Mouse (Mus musculus) forebrain, embryonic 15.5 days (tissue): ENCODE measurements around the gene Ypel3. TPM values are rescaled to one million over a fixed set of nuclear protein-coding genes. Genes with fewer than 3 reads are reported as not detected.

ENCODE experiments used
- ATAC-seq: fragments of 200-750 bp; cut with Nextera tagmentation; replicated peaks from 2 replicates; pipeline ENCODE4 v1.8.0; 2017; ENCODE audit warnings: mild to moderate bottlenecking, moderate TSS enrichment, moderate library complexity
- H3K27ac ChIP-seq: fragments of 300-500 bp; sonication (generic); replicated peaks from 2 replicates; pipeline ENCODE4 v1.5.1; 2015; ENCODE audit warnings: mild to moderate bottlenecking, inconsistent platforms
- H3K27me3 ChIP-seq: fragments of 300-500 bp; sonication (generic); 2 replicates; pipeline ENCODE4 v1.6.1; 2015; ENCODE audit warnings: inconsistent platforms
- H3K36me3 ChIP-seq: fragments of 300-500 bp; sonication (generic); 2 replicates; pipeline ENCODE4 v1.6.1; 2015; ENCODE audit warnings: mild to moderate bottlenecking, inconsistent platforms
- H3K4me1 ChIP-seq: fragments of 300-500 bp; sonication (generic); 2 replicates; pipeline ENCODE4 v1.6.1; 2015; ENCODE audit warnings: inconsistent platforms
- H3K4me2 ChIP-seq: fragments of 300-500 bp; sonication (generic); replicated peaks from 2 replicates; pipeline ENCODE4 v1.6.1; 2015; ENCODE audit warnings: mild to moderate bottlenecking, inconsistent platforms
- H3K4me3 ChIP-seq: fragments of 300-500 bp; sonication (generic); 2 replicates; pipeline ENCODE4 v1.5.1; 2015; ENCODE audit warnings: mild to moderate bottlenecking, inconsistent platforms
- H3K9ac ChIP-seq: fragments of 300-500 bp; sonication (generic); replicated peaks from 2 replicates; pipeline ENCODE4 v1.6.1; 2015; ENCODE audit warnings: mild to moderate bottlenecking, inconsistent platforms
- H3K9me3 ChIP-seq: fragments of 300-500 bp; sonication (generic); 2 replicates; pipeline ENCODE4 v1.6.1; 2016; ENCODE audit warnings: inconsistent platforms
- WGBS: fragments of 180-500 bp; shearing (Covaris S2); methylation state at CpG from one replicate; pipeline ENCODE4 v1.1.7; 2015; ENCODE audit warnings: mixed read lengths; 5-methylcytosine and 5-hydroxymethylcytosine counted together
- polyA plus RNA-seq: library from polyadenylated mRNA; unstranded; fragments of >200 nt; fragmentation: Nextera tagmentation; extraction: Ambion mirVana; gene quantifications from 2 replicates; pipeline ENCODE4 v1.2.1, GENCODE M21; 2015

Gene Ypel3
- polyA plus RNA-seq, 1 experiment from 2014 or later = 207 TPM

- H3K9ac ChIP-seq = peak overlapping the region; percentile 92; the same call in 1 of the 2 replicates
Observed at GRCm38 (mm10) chr7:126807405-126807804, 30.6 kb downstream of the Ypel3 start.

GRCm38 (mm10) chr7:126808703-126809455 is 32.1 kb downstream of the Ypel3 start:
- no peaks in the 10 kb centered on the region for H3K27me3 ChIP-seq
- H3K36me3 ChIP-seq = peaks cover 4% of the 10 kb centered on the region; the same call in 1 of the 2 replicates
- peak; percentile 96 for ATAC-seq
- peak overlapping the region; percentile 92 for H3K9ac ChIP-seq
- H3K4me2 ChIP-seq = peak overlapping the region; percentile 90
- H3K4me1 ChIP-seq = peaks cover 22% of the 10 kb centered on the region
- peak overlapping the region; percentile 96 for H3K4me3 ChIP-seq
- WGBS = 1% methylated on average over 43 of the region's 43 CpGs
- H3K27ac ChIP-seq = peak overlapping the region; percentile 79
- no peaks in the 10 kb centered on the region for H3K9me3 ChIP-seq

More at GRCm38 (mm10) chr7:126807405-126807804, 30.6 kb downstream of the Ypel3 start:
- Histone ChIP-seq H3K9me3 (no peaks in the 10 kb centered on the region), H3K27ac (no peak overlapping the region), H3K4me3 (peak overlapping the region; percentile 96; the same call in 1 of the 2 replicates), H3K36me3 (peaks cover 4% of the 10 kb centered on the region; the same call in 1 of the 2 replicates), H3K4me2 (peak overlapping the region; percentile 90; the same call in 1 of the 2 replicates), H3K4me1 (peaks cover 22% of the 10 kb centered on the region), H3K27me3 (no peaks in the 10 kb centered on the region)
- no peak for ATAC-seq
- 67% methylated on average over 4 of the region's 4 CpGs for WGBS

DNA sequence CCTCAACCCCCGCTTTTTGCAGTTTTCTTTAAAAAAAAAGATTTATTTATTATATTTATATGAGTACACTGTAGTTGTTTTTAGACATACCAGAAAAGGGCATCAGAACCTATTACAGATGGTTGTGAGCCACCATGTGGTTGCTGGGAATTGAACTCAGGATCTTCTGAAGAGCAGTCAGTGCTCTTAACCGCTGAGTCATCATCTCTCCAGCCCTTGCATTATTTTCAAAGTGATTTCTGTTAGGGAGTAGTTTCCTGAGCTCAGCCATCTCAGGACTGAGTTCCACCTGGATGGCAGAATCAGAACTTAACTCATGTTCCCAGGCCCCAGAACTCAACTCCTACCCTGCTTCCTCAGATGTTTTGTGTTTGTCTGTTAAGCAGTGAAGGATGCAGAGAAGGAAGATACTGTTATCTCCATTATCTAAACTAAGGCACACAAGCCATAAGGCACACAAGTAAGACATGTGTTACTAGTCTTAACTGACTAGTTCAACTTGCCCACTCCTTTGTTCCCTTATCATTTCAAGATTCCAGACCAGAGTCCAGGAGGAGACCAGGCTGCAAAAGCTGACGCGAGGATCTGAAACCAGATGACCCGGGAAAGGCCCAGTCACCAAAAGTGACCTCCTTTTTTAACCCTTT is 33.1 kb downstream of the Ypel3 start:
- H3K27ac ChIP-seq = no peak overlapping the region
- H3K4me2 ChIP-seq = peak overlapping the region; percentile 90; the same call in 1 of the 2 replicates
- peaks cover 4% of the 10 kb centered on the region; the same call in 1 of the 2 replicates for H3K36me3 ChIP-seq
- H3K4me1 ChIP-seq = peaks cover 22% of the 10 kb centered on the region
- ATAC-seq = no peak
- 67% methylated on average over 5 of the region's 5 CpGs for WGBS
- H3K9ac ChIP-seq = peak overlapping the region; percentile 92; the same call in 1 of the 2 replicates
- H3K27me3 ChIP-seq = no peaks in the 10 kb centered on the region
- H3K4me3 ChIP-seq = no peak overlapping the region
- H3K9me3 ChIP-seq = no peaks in the 10 kb centered on the region

DNA sequence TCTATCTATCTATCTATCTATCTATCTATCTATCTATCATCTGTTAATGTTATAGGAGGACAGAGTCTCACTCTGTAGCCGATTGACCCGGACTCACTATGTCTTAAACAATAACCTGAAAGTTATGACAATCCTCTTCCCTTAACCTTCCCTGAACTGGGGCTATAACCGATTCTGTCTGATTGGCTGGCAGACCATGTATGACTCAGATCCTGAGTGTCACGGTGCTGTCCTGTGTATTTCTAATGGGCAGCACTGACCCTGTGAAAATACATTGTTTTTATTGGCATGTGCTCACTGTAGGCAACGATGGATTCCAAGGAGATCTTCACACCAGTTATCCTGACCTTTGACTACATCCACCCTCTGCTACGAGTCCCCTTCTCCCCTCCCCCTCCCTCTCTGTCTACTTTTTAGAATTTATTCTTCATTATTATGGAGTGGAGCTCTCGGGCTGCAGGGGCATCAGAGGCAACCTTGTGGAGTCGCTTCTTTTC is 39.0 kb downstream of the Ypel3 start:
- Histone ChIP-seq H3K4me2 (no peak overlapping the region), H3K4me3 (no peak overlapping the region), H3K27ac (no peak overlapping the region), H3K36me3 (no peaks in the 10 kb centered on the region), H3K27me3 (no peaks in the 10 kb centered on the region), H3K4me1 (no peaks in the 10 kb centered on the region), H3K9ac (no peak overlapping the region), H3K9me3 (no peaks in the 10 kb centered on the region)
- ATAC-seq = no peak
- 58% methylated on average over 8 of the region's 8 CpGs for WGBS

- 86% methylated on average over 8 of the region's 8 CpGs for WGBS
- no peak overlapping the region for H3K4me2 ChIP-seq
Observed at GRCm38 (mm10) chr7:126816494-126816893, 39.7 kb downstream of the Ypel3 start.

GRCm38 (mm10) chr7:126817595-126817994 is 40.8 kb downstream of the Ypel3 start:
- Histone ChIP-seq H3K9me3 (no peaks in the 10 kb centered on the region), H3K4me2 (no peak overlapping the region), H3K27me3 (no peaks in the 10 kb centered on the region), H3K36me3 (no peaks in the 10 kb centered on the region), H3K4me3 (no peak overlapping the region), H3K4me1 (peaks cover 8% of the 10 kb centered on the region), H3K27ac (no peak overlapping the region), H3K9ac (no peak overlapping the region)
- no peak for ATAC-seq
- 82% methylated on average over 7 of the region's 7 CpGs for WGBS

More at GRCm38 (mm10) chr7:126816494-126816893, 39.7 kb downstream of the Ypel3 start:
- ATAC-seq = no peak
- H3K36me3 ChIP-seq = no peaks in the 10 kb centered on the region
- no peaks in the 10 kb centered on the region for H3K4me1 ChIP-seq
- no peak overlapping the region for H3K27ac ChIP-seq
- no peak overlapping the region for H3K4me3 ChIP-seq
- no peaks in the 10 kb centered on the region for H3K27me3 ChIP-seq
- no peaks in the 10 kb centered on the region for H3K9me3 ChIP-seq
- no peak overlapping the region for H3K9ac ChIP-seq

DNA sequence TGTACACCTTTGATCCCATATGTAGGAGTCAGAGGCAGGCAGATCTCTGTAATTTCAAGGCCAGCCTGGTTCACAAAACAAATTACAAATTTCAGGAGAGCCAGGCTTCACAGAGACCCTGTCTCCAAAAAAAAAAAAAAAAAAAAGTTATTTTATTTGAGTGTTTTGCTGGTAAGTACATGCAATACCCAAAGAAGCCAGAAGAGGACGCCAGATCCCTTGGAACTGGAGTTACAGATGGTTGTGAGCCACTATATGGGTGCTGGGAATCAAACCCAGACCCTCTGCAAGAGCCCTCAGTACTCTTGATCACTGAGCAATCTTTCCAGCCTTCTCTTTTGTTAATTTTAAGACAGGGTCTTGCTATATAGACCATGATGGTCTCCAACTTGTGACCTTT is 42.1 kb downstream of the Ypel3 start:
- ATAC-seq = no peak
- Histone ChIP-seq H3K27ac (no peak overlapping the region), H3K9ac (no peak overlapping the region), H3K4me3 (no peak overlapping the region), H3K4me2 (no peak overlapping the region), H3K4me1 (peaks cover 11% of the 10 kb centered on the region), H3K9me3 (no peaks in the 10 kb centered on the region), H3K36me3 (no peaks in the 10 kb centered on the region), H3K27me3 (no peaks in the 10 kb centered on the region)
- 25% methylated on average over 1 of the region's 1 CpGs for WGBS

GRCm38 (mm10) chr7:126821835-126822511 is 45.2 kb downstream of the Ypel3 start:
- 22% methylated on average over 7 of the region's 7 CpGs for WGBS
- H3K4me2 ChIP-seq = peak overlapping the region; percentile 72
- no peaks in the 10 kb centered on the region for H3K27me3 ChIP-seq
- peaks cover 35% of the 10 kb centered on the region for H3K4me1 ChIP-seq
- H3K4me3 ChIP-seq = peak overlapping the region; percentile 75
- no peaks in the 10 kb centered on the region for H3K9me3 ChIP-seq
- 0 out of 2 replicates have a peak overlapping the region, but pooled peaks have one; percentile 89 for H3K9ac ChIP-seq
- H3K36me3 ChIP-seq = no peaks in the 10 kb centered on the region; the same call in 1 of the 2 replicates
- H3K27ac ChIP-seq = peak overlapping the region; percentile 85; the same call in 1 of the 2 replicates
- ATAC-seq = peak; percentile 28; the same call in 1 of the 2 replicates

- 20% methylated on average over 9 of the region's 9 CpGs for WGBS
Observed at GRCm38 (mm10) chr7:126822741-126823140, 46.0 kb downstream of the Ypel3 start.

DNA sequence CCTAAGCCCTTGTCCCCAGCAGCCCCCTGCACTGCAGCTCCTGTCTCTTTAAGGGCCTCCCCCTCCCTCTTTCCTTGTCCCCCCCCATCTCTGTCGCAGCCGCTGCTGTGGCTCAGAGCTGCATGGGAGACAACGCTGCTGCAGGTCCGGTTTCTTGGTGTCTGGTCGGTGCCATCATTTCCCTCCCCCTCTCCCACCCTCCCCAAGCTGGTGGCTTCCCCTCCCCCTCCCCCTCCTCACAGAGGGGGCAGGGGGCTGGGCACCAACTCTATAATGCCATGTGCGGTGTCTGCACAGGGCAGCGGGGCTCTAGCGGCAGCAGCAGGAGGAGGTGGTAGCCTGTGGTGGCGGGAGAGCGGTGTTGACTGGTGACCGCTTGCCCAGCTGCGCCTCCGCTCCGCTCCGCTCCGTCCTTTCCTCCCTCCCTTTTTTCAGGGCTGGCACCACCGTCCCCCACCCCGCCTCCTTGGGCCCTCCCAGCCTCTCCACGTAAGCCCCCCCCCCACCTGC is 46.5 kb downstream of the Ypel3 start:
- peak overlapping the region; percentile 89 for H3K9ac ChIP-seq
- WGBS = under 1% methylated on average over 11 of the region's 19 CpGs
- ATAC-seq = peak; percentile 78
- no peaks in the 10 kb centered on the region; the same call in 1 of the 2 replicates for H3K36me3 ChIP-seq
- H3K9me3 ChIP-seq = no peaks in the 10 kb centered on the region
- no peaks in the 10 kb centered on the region for H3K27me3 ChIP-seq
- peak overlapping the region; percentile 75 for H3K4me3 ChIP-seq
- H3K27ac ChIP-seq = peak overlapping the region; percentile 85
- H3K4me2 ChIP-seq = peak overlapping the region; percentile 72
- H3K4me1 ChIP-seq = peaks cover 35% of the 10 kb centered on the region

More at GRCm38 (mm10) chr7:126822741-126823140, 46.0 kb downstream of the Ypel3 start:
- Histone ChIP-seq H3K9ac (peak overlapping the region; percentile 89), H3K27ac (peak overlapping the region; percentile 85), H3K27me3 (no peaks in the 10 kb centered on the region), H3K4me2 (peak overlapping the region; percentile 72), H3K9me3 (no peaks in the 10 kb centered on the region), H3K4me3 (peak overlapping the region; percentile 75), H3K36me3 (no peaks in the 10 kb centered on the region; the same call in 1 of the 2 replicates), H3K4me1 (peaks cover 35% of the 10 kb centered on the region)
- ATAC-seq = peak; percentile 45; the same call in 1 of the 2 replicates

DNA sequence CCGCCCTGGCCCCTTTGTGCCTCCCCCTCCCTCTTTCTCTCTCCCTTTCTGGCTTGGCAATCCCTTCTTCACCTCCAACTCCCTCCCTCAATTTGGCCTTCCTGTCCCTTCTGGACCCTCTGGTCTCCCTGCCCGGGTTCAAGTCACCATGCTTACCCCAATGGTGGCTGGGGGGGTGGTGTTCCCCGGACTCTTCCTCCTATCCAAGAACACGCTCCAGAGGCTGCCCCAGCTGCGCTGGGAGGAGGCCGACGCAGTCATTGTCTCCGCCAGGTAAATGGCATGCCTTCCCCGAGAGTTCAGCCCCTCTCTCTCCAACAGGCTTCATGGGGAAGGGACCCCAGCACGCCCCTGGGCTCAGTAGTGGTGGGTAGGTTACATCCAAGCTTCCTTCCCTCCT is 47.2 kb downstream of the Ypel3 start:
- H3K4me3 ChIP-seq = peak overlapping the region; percentile 75
- H3K9me3 ChIP-seq = no peaks in the 10 kb centered on the region
- peak; percentile 14; the same call in 1 of the 2 replicates for ATAC-seq
- peak overlapping the region; percentile 72 for H3K4me2 ChIP-seq
- peak overlapping the region; percentile 85 for H3K27ac ChIP-seq
- 7% methylated on average over 10 of the region's 10 CpGs for WGBS
- no peaks in the 10 kb centered on the region for H3K27me3 ChIP-seq
- peak overlapping the region; percentile 89 for H3K9ac ChIP-seq
- H3K4me1 ChIP-seq = peaks cover 35% of the 10 kb centered on the region
- H3K36me3 ChIP-seq = no peaks in the 10 kb centered on the region; the same call in 1 of the 2 replicates
